Mouse (Mus musculus) liver, embryonic 14.5 days (tissue): Measurements from ENCODE around the gene Celsr1. TPM values are rescaled to one million over a fixed set of nuclear protein-coding genes. Genes with fewer than 3 reads are reported as not detected.
A peak's percentile ranks its signal among the peaks of the same experiment; 100 is the strongest.

Experiments used
- ATAC-seq: fragments of 200-750 bp; cut with Nextera tagmentation; 2 replicates; pipeline ENCODE4 v1.8.0; 2017; ENCODE audit warnings: moderate number of reproducible peaks, mild to moderate bottlenecking, moderate library complexity; ENCODE audit not compliant: insufficient read depth
- DNase-seq, 3 experiments: peaks; one replicate each; pipeline ENCODE4 v3.0.0-alpha.2; 2012 to 2013; ENCODE audit warnings: low read depth in 3 of 3, low spot score in 3 of 3
- H3K27ac ChIP-seq: fragments of 300-500 bp; sonication (generic); 2 replicates; pipeline ENCODE4 v1.5.1; 2014; ENCODE audit warnings: moderate library complexity, mild to moderate bottlenecking, control low read depth, inconsistent platforms
- H3K27me3 ChIP-seq: fragments of 300-500 bp; sonication (generic); 2 replicates; pipeline ENCODE4 v1.6.1; 2014; ENCODE audit warnings: mild to moderate bottlenecking, low read length, moderate library complexity; ENCODE audit not compliant: control insufficient read depth, insufficient read depth
- H3K36me3 ChIP-seq: fragments of 300-500 bp; sonication (generic); replicated peaks from 2 replicates; pipeline ENCODE4 v1.6.1; 2014; ENCODE audit warnings: low read depth; ENCODE audit not compliant: control insufficient read depth, insufficient read depth
- H3K4me1 ChIP-seq, 2 experiments: fragments of 200-500 bp in 1 of 2; fragments of 300-500 bp in 1 of 2; sonication (generic) in 1 of 2; replicated peaks; 2 replicates each; pipeline ENCODE4 v1.6.1; 2012 to 2014; ENCODE audit warnings: antibody characterized with exemption in 1 of 2, inconsistent platforms in 1 of 2, low read length in 1 of 2; ENCODE audit not compliant: control insufficient read depth in 2 of 2, insufficient read depth in 2 of 2
- H3K4me2 ChIP-seq: fragments of 300-500 bp; sonication (generic); 2 replicates; pipeline ENCODE4 v1.6.1; 2014; ENCODE audit warnings: low read depth, mild to moderate bottlenecking, control low read depth, moderate library complexity
- H3K4me3 ChIP-seq, 2 experiments: fragments of 200-500 bp in 1 of 2; fragments of 300-500 bp in 1 of 2; sonication (generic) in 1 of 2; 2 replicates each; pipeline ENCODE4 v1.5.1; 2012 to 2014; ENCODE audit warnings: low read depth in 2 of 2, low read length in 2 of 2, mild to moderate bottlenecking in 2 of 2, control low read depth in 1 of 2, inconsistent platforms in 1 of 2, moderate library complexity in 1 of 2; ENCODE audit not compliant: insufficient read depth in 1 of 2
- H3K9ac ChIP-seq: fragments of 300-500 bp; sonication (generic); replicated peaks from 2 replicates; pipeline ENCODE4 v1.6.1; 2014; ENCODE audit warnings: mild to moderate bottlenecking, control low read depth, moderate library complexity
- H3K9me3 ChIP-seq: fragments of 300-500 bp; sonication (generic); 2 replicates; pipeline ENCODE4 v1.6.1; 2016; ENCODE audit warnings: low read length, mixed read lengths; ENCODE audit not compliant: control insufficient read depth
- CTCF ChIP-seq: IDR thresholded peaks from 2 replicates; pipeline ENCODE4 v1.5.1; 2016; ENCODE audit warnings: antibody characterized with exemption, low read depth, control low read depth
- EP300 ChIP-seq: IDR thresholded peaks from 2 replicates; pipeline ENCODE4 v1.6.1; 2016; ENCODE audit warnings: antibody characterized with exemption, low read depth
- WGBS: fragments of 180-500 bp; shearing (Covaris S2); extraction: QIAGEN DNeasy Blood & Tissue Kit; methylation state at CpG from one replicate; pipeline ENCODE4 v1.1.7; 2014; ENCODE audit not compliant: insufficient replicate concordance; 5-methylcytosine and 5-hydroxymethylcytosine counted together
- polyA plus RNA-seq, 2 experiments: library from polyadenylated mRNA; depleted of rRNA in 1 of 2; stranded (reverse) in 1 of 2; unstranded in 1 of 2; fragments of >200 nt; fragmentation: Nextera tagmentation in 1 of 2; extraction: Ambion mirVana in 1 of 2; gene quantifications; 2 replicates each; pipeline versions ENCODE4 v1.2.1 to v1.2.3; 2012 to 2014

Gene Celsr1
- polyA plus RNA-seq, 2 experiments: 0.06 to 0.12 TPM

- no peak overlapping the region for H3K27ac ChIP-seq
- no peak for ATAC-seq
- H3K9ac ChIP-seq: no peak overlapping the region
- no peak overlapping the region for H3K4me2 ChIP-seq
- no peaks in the 10 kb centered on the region for H3K9me3 ChIP-seq
- H3K4me3 ChIP-seq: no peak overlapping the region
- WGBS: 54% methylated on average over 3 of the region's 3 CpGs
- H3K27me3 ChIP-seq: peaks cover 46% of the 10 kb centered on the region
- TF ChIP-seq EP300: no peak
- TF ChIP-seq CTCF: no peak
- no peaks in the 10 kb centered on the region for H3K4me1 ChIP-seq
- H3K36me3 ChIP-seq: no peaks in the 10 kb centered on the region
- no peak for DNase-seq
Observed at GRCm38 (mm10) chr15:86035913-86036312, 2.3 kb upstream of the Celsr1 start.

GRCm38 (mm10) chr15:86034781-86035360 is 1.3 kb upstream of the Celsr1 start:
- Histone ChIP-seq H3K36me3 (no peaks in the 10 kb centered on the region), H3K27ac (no peak overlapping the region), H3K9ac (no peak overlapping the region), H3K4me3 (no peak overlapping the region), H3K27me3 (peaks cover 49% of the 10 kb centered on the region), H3K4me2 (peak overlapping the region; percentile 59), H3K9me3 (no peaks in the 10 kb centered on the region), H3K4me1 (no peaks in the 10 kb centered on the region)
- no peak for TF ChIP-seq CTCF
- no peak for TF ChIP-seq EP300
- ATAC-seq: no peak
- WGBS: 12% methylated on average over 12 of the region's 12 CpGs
- no peak for DNase-seq

- Histone ChIP-seq H3K4me3 (peak overlapping the region in 1 of 2 experiments; percentile 41; a peak in 2 of 4 replicates), H3K4me1 (no peaks in the 10 kb centered on the region), H3K36me3 (no peaks in the 10 kb centered on the region), H3K9me3 (no peaks in the 10 kb centered on the region), H3K27me3 (peaks cover 42% of the 10 kb centered on the region), H3K27ac (no peak overlapping the region), H3K4me2 (peak overlapping the region; percentile 59), H3K9ac (no peak overlapping the region)
- 1% methylated on average over 34 of the region's 44 CpGs for WGBS
- TF ChIP-seq CTCF: no peak
- no peak for TF ChIP-seq EP300
- ATAC-seq (peak; percentile 48; the same call in 1 of the 2 replicates), DNase-seq (no peak)
Observed at GRCm38 (mm10) chr15:86034021-86034523, 495 bp upstream of the Celsr1 start.

DNA sequence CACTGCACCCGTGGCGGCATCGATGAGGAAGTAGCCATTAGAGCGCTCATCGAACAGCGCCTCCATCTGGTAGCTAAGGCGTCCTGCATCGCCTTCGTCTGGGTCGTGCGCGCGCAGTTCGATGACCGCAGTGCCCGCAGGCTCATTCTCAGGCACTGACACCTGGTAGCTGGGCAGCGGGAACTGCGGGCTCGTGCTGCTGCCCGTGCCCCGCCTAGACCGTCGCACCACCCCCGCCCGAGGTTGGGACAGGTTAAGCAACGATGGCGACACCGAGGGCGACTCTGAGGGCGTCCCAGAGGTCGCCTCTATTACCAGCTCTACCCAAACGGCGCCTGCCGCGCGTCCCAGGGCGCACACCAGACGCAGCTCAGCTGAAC is 776 bp downstream of the Celsr1 start:
- no peak for ATAC-seq
- Histone ChIP-seq H3K4me1 (no peaks in the 10 kb centered on the region), H3K4me3 (peak overlapping the region in 1 of 2 experiments; percentile 41; a peak in 2 of 4 replicates), H3K27ac (no peak overlapping the region), H3K9me3 (no peaks in the 10 kb centered on the region), H3K4me2 (peak overlapping the region; percentile 15; the same call in 1 of the 2 replicates), H3K36me3 (no peaks in the 10 kb centered on the region), H3K27me3 (peaks cover 41% of the 10 kb centered on the region), H3K9ac (no peak overlapping the region)
- WGBS: 3% methylated on average over 38 of the region's 38 CpGs
- TF ChIP-seq EP300: no peak
- TF ChIP-seq CTCF: peak; percentile 65
- no peak for DNase-seq

DNA sequence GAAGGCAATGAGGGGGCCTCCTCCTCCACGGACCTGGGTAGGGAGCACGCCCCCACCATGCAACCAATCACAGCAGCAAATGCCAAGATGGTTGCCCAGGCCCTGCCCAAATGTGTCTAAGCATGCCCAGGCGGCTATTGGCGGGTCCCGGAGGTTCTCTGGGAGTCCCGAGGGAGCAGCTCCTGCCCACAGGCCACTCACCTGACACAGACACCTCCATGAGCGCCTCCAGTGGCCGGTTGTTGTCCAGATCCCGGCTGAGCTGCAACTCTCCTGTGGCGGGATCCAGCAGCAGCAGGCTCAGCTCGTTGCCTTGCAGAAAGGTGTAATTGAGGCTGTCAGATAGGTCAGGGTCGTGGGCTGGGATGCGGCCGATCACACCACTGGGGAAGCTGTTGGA is 3.6 kb downstream of the Celsr1 start:
- no peak overlapping the region for H3K4me2 ChIP-seq

More for the DNA sequence above, 3.6 kb downstream of the Celsr1 start:
- H3K4me3 ChIP-seq: no peak overlapping the region
- no peaks in the 10 kb centered on the region for H3K36me3 ChIP-seq
- ATAC-seq (no peak), DNase-seq (no peak)
- no peaks in the 10 kb centered on the region for H3K9me3 ChIP-seq
- H3K27ac ChIP-seq: no peak overlapping the region
- no peak for TF ChIP-seq EP300
- TF ChIP-seq CTCF: no peak
- no peak overlapping the region for H3K9ac ChIP-seq
- H3K4me1 ChIP-seq: no peaks in the 10 kb centered on the region
- 56% methylated on average over 14 of the region's 14 CpGs for WGBS
- peaks cover 35% of the 10 kb centered on the region for H3K27me3 ChIP-seq
